Mouse (Mus musculus) liver, embryonic 13.5 days (tissue): ENCODE data around the gene Vps33b. TPM values are rescaled to one million over a fixed set of nuclear protein-coding genes. Genes with fewer than 3 reads are reported as not detected.

Experiments used
- ATAC-seq: fragments of 200-750 bp; cut with Nextera tagmentation; 2 replicates; pipeline ENCODE4 v1.8.0; 2017; ENCODE audit warnings: low read depth, mild to moderate bottlenecking, moderate number of reproducible peaks, moderate library complexity
- DNase-seq: peaks from one replicate; pipeline ENCODE4 v3.0.0; 2022
- H3K27ac ChIP-seq: fragments of 300-500 bp; sonication (generic); 2 replicates; pipeline ENCODE4 v1.5.1; 2015; ENCODE audit warnings: moderate library complexity, mild to moderate bottlenecking, inconsistent platforms
- H3K27me3 ChIP-seq: fragments of 300-500 bp; sonication (generic); 2 replicates; pipeline ENCODE4 v1.6.1; 2015; ENCODE audit warnings: mild to moderate bottlenecking, inconsistent platforms
- H3K36me3 ChIP-seq: fragments of 300-500 bp; sonication (generic); 2 replicates; pipeline ENCODE4 v1.6.1; 2015; ENCODE audit warnings: mild to moderate bottlenecking, inconsistent platforms
- H3K4me1 ChIP-seq: fragments of 300-500 bp; sonication (generic); replicated peaks from 2 replicates; pipeline ENCODE4 v1.6.1; 2015; ENCODE audit warnings: inconsistent platforms
- H3K4me2 ChIP-seq: fragments of 300-500 bp; sonication (generic); 2 replicates; pipeline ENCODE4 v1.6.1; 2015; ENCODE audit warnings: inconsistent platforms, mild to moderate bottlenecking, moderate library complexity
- H3K4me3 ChIP-seq: fragments of 300-500 bp; sonication (generic); replicated peaks from 2 replicates; pipeline ENCODE4 v1.5.1; 2015; ENCODE audit warnings: mild to moderate bottlenecking, inconsistent platforms
- H3K9ac ChIP-seq: fragments of 300-500 bp; sonication (generic); 2 replicates; pipeline ENCODE4 v1.6.1; 2015; ENCODE audit warnings: mild to moderate bottlenecking, inconsistent platforms
- H3K9me3 ChIP-seq: fragments of 300-500 bp; sonication (generic); replicated peaks from 2 replicates; pipeline ENCODE4 v1.6.1; 2016; ENCODE audit warnings: inconsistent platforms
- WGBS: fragments of 180-500 bp; shearing (Covaris S2); methylation state at CpG from one replicate; pipeline ENCODE4 v1.1.7; 2015; ENCODE audit not compliant: insufficient replicate concordance; 5-methylcytosine and 5-hydroxymethylcytosine counted together
- polyA plus RNA-seq: library from polyadenylated mRNA; unstranded; fragments of >200 nt; fragmentation: Nextera tagmentation; extraction: Ambion mirVana; gene quantifications from 2 replicates; pipeline ENCODE4 v1.2.1, GENCODE M21; 2015

Vps33b gene
- polyA plus RNA-seq: 4.4 and 7.9 TPM in 2 replicates

GRCm38 (mm10) chr7:80268897-80269750 lies at the start of gene Vps33b:
TSS of gene Vps33b (plus strand) at chr7:80269649.
- H3K9me3 ChIP-seq: no peaks in the 10 kb centered on the region
- peak within 1 kb of the TSS; percentile 88 for H3K4me3 ChIP-seq
- peak within 1 kb of the TSS; percentile 77 for H3K27ac ChIP-seq
- H3K27me3 ChIP-seq: no peaks in the 10 kb centered on the region
- peaks cover 47% of the 10 kb centered on the region for H3K36me3 ChIP-seq
- H3K9ac ChIP-seq: peak within 1 kb of the TSS; percentile 88
- peak; percentile 88 for DNase-seq
- WGBS: 3% methylated on average over 21 of the region's 21 CpGs
- peaks cover 46% of the 10 kb centered on the region for H3K4me1 ChIP-seq
- peak; percentile 92 for ATAC-seq
- peak within 1 kb of the TSS; percentile 96 for H3K4me2 ChIP-seq

DNA sequence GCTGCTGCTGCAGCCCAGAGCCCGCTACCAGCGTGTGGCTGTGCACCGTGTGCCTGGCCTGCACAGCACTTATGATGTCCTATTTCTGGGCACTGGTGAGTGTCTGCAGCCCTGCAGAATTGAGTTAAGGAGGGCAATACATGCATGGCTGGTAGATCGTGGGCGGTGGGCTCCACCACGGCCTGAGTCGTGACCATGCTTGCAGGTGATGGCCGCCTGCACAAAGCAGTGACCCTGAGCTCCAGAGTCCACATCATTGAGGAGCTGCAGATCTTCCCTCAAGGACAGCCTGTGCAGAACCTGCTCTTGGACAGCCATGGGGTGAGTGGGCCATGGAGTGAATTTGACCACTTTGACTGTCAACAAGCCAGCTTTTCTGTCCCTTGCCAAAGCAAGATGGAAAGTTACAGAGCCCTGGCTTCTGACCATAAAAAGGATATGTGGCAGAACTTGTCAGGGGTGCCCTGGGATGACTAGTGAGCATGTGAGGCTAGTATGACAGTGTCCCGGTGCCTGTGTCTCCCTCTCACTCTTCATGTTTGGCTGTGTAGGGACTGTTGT lies 49.1 kb upstream of the Vps33b start:
- Histone ChIP-seq H3K9me3 (no peaks in the 10 kb centered on the region), H3K27me3 (no peaks in the 10 kb centered on the region), H3K36me3 (peaks cover 100% of the 10 kb centered on the region), H3K9ac (no peak overlapping the region), H3K4me3 (no peak overlapping the region), H3K4me1 (peaks cover 7% of the 10 kb centered on the region), H3K27ac (peak overlapping the region; percentile 11), H3K4me2 (no peak overlapping the region)
- no peak for ATAC-seq
- no peak for DNase-seq
- WGBS: 94% methylated on average over 9 of the region's 9 CpGs

- no peaks in the 10 kb centered on the region for H3K4me1 ChIP-seq
- no peak overlapping the region for H3K4me2 ChIP-seq
- DNase-seq: no peak
- ATAC-seq: no peak
- no peaks in the 10 kb centered on the region for H3K9me3 ChIP-seq
- peaks cover 100% of the 10 kb centered on the region for H3K36me3 ChIP-seq
- no peak overlapping the region for H3K4me3 ChIP-seq
- H3K27ac ChIP-seq: no peak overlapping the region
- whole genome bisulfite sequencing: 88% methylated on average over 4 of the region's 4 CpGs
- no peaks in the 10 kb centered on the region for H3K27me3 ChIP-seq
- no peak overlapping the region for H3K9ac ChIP-seq
Observed at GRCm38 (mm10) chr7:80221179-80221750, 48.2 kb upstream of the Vps33b start.

DNA sequence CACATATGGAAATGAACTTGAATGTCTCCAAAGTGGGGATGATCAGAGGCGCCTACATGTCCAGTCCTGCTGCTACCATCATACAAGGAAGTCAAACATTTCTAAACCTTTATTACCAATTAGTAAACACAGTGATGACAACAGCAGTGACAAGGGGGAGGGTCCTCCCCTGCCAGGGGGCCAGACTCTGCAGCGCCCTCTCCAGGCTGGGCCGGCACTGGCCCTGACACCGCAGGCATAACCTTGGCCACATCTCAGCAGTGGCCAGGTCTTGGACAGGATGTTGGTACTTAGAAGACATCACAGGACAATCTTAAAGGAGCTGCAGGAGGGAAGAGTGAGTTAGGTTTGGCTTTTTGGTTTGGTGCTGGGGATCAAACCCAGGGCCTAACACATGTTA lies 42.4 kb upstream of the Vps33b start:
- WGBS: 97% methylated on average over 4 of the region's 4 CpGs
- no peaks in the 10 kb centered on the region for H3K9me3 ChIP-seq
- H3K9ac ChIP-seq: no peak overlapping the region
- H3K27me3 ChIP-seq: no peaks in the 10 kb centered on the region
- no peak overlapping the region for H3K4me3 ChIP-seq
- H3K4me2 ChIP-seq: no peak overlapping the region
- ATAC-seq (no peak), DNase-seq (no peak)
- H3K36me3 ChIP-seq: peaks cover 67% of the 10 kb centered on the region
- H3K27ac ChIP-seq: peak overlapping the region; percentile 58; the same call in 1 of the 2 replicates
- peaks cover 34% of the 10 kb centered on the region for H3K4me1 ChIP-seq

- ATAC-seq: no peak
- peaks cover 36% of the 10 kb centered on the region for H3K36me3 ChIP-seq
- no peaks in the 10 kb centered on the region for H3K27me3 ChIP-seq
- no peaks in the 10 kb centered on the region for H3K9me3 ChIP-seq
- WGBS: 57% methylated on average over 6 of the region's 6 CpGs
- H3K4me2 ChIP-seq: peak overlapping the region; percentile 92
- H3K4me3 ChIP-seq: no peak overlapping the region
- peak overlapping the region; percentile 90; the same call in 1 of the 2 replicates for H3K9ac ChIP-seq
- H3K27ac ChIP-seq: 0 out of 2 replicates have a peak overlapping the region, but pooled peaks have one; percentile 11
- peaks cover 54% of the 10 kb centered on the region for H3K4me1 ChIP-seq
- no peak for DNase-seq
Observed at GRCm38 (mm10) chr7:80230196-80230595, 39.3 kb upstream of the Vps33b start.

DNA sequence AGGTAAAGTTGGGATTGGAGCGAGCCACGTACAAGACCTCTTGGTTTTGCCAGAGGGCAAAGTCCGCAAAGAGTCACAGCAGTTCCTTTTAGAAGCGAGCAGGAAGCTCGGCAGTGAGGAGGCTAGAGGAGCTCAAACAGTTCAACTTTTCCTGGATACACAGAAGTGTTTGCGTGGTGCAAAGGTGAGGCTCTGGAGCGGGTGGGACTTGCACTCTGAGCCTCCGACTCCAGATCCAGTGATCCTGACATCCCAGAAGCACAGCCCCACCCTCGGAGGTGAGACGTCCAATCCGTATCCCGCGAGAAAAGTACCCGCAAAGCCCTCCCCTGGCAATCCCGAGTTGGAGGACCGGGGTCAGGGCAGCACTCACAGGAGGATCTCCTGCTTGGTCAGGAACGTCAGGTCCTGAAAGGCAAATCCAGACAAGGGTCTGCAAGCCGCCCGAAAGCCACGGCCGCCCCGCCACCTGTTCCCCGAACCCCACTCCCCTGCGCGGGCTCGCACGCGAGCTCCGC lies 37.4 kb upstream of the Vps33b start:
- ATAC-seq (peak; percentile 33), DNase-seq (no peak)
- 1% methylated on average over 29 of the region's 29 CpGs for WGBS

GRCm38 (mm10) chr7:80232489-80233029 lies 36.9 kb upstream of the Vps33b start, which contains the start of the genes Cib1 and Gdpgp1:
TSS of gene Cib1 (minus strand) at chr7:80232813.
TSS of gene Gdpgp1 (plus strand) at chr7:80232865.
- 1% methylated on average over 56 of the region's 56 CpGs for WGBS
- H3K4me3 ChIP-seq: peak within 1 kb of the TSS; percentile 77
- ATAC-seq (peak; percentile 99), DNase-seq (peak; percentile 98)
- peaks cover 58% of the 10 kb centered on the region for H3K4me1 ChIP-seq
- H3K9me3 ChIP-seq: no peaks in the 10 kb centered on the region
- H3K27me3 ChIP-seq: no peaks in the 10 kb centered on the region
- H3K9ac ChIP-seq: peak within 1 kb of the TSS; percentile 90
- peaks cover 13% of the 10 kb centered on the region for H3K36me3 ChIP-seq
- H3K27ac ChIP-seq: peak within 1 kb of the TSS; percentile 93
- peak within 1 kb of the TSS; percentile 96 for H3K4me2 ChIP-seq

More for the DNA sequence above, 37.4 kb upstream of the Vps33b start:
- H3K27ac ChIP-seq: peak overlapping the region; percentile 93
- peaks cover 18% of the 10 kb centered on the region for H3K36me3 ChIP-seq
- no peaks in the 10 kb centered on the region for H3K27me3 ChIP-seq
- H3K4me1 ChIP-seq: peaks cover 58% of the 10 kb centered on the region
- no peaks in the 10 kb centered on the region for H3K9me3 ChIP-seq
- H3K4me2 ChIP-seq: peak overlapping the region; percentile 92
- H3K9ac ChIP-seq: peak overlapping the region; percentile 90
- peak overlapping the region; percentile 77 for H3K4me3 ChIP-seq

- WGBS: 38% methylated on average over 9 of the region's 9 CpGs
- ATAC-seq: no peak
- DNase-seq: no peak
- H3K4me1 ChIP-seq: peaks cover 53% of the 10 kb centered on the region
- H3K27me3 ChIP-seq: no peaks in the 10 kb centered on the region
- peak overlapping the region; percentile 79 for H3K9ac ChIP-seq
- H3K27ac ChIP-seq: peak overlapping the region; percentile 58
- H3K4me3 ChIP-seq: peak overlapping the region; percentile 77
- no peaks in the 10 kb centered on the region for H3K9me3 ChIP-seq
- peak overlapping the region; percentile 96 for H3K4me2 ChIP-seq
- H3K36me3 ChIP-seq: peaks cover 13% of the 10 kb centered on the region
Observed at GRCm38 (mm10) chr7:80233799-80234198, 35.6 kb upstream of the Vps33b start.

DNA sequence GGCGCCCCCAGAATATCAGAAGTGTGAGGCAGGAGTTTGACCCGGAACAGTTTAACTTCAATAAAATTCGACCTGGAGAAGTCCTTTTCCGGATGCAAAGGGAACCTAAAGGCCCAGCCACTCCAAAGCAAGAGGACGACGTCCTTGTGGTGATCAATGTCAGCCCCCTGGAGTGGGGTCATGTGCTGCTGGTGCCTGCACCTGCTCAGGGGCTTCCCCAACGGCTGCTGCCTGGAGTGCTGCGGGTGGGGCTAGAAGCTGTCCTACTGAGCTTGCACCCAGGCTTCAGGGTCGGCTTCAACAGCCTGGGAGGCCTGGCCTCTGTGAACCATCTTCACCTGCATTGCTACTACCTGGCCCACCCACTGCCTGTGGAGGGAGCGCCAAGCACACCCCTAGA lies 30.9 kb upstream of the Vps33b start:
- Histone ChIP-seq H3K4me3 (no peak overlapping the region), H3K27me3 (no peaks in the 10 kb centered on the region), H3K9me3 (no peaks in the 10 kb centered on the region), H3K4me1 (peaks cover 19% of the 10 kb centered on the region), H3K27ac (no peak overlapping the region), H3K4me2 (no peak overlapping the region), H3K9ac (no peak overlapping the region), H3K36me3 (peaks cover 36% of the 10 kb centered on the region)
- no peak for DNase-seq
- ATAC-seq: no peak
- WGBS: 80% methylated on average over 10 of the region's 10 CpGs

DNA sequence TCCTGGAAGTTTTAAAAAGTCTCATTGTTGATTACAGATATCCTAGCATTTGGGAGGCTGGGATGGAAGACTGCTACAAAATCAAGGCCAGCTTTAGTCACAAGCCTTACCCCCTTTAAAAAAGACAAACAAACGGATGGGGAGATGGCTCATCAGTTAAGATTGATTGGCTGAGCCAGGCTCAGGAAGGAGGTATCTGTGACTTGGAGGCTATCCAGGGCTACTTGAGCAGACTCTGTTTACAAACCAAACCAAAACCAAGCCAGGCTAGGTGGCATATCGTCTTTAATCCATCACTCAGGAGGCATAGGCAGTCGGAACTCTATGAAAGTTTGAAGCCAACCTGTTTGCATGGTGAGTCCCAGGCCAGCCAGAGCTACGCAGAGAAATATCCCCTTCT lies 27.8 kb upstream of the Vps33b start:
- ATAC-seq: no peak
- Histone ChIP-seq H3K9ac (no peak overlapping the region), H3K36me3 (peaks cover 36% of the 10 kb centered on the region), H3K9me3 (no peaks in the 10 kb centered on the region), H3K27me3 (no peaks in the 10 kb centered on the region), H3K4me1 (peaks cover 9% of the 10 kb centered on the region), H3K27ac (no peak overlapping the region), H3K4me2 (no peak overlapping the region), H3K4me3 (no peak overlapping the region)
- 78% methylated on average over 4 of the region's 4 CpGs for WGBS
- DNase-seq: no peak

GRCm38 (mm10) chr7:80244851-80245250 lies 24.6 kb upstream of the Vps33b start:
- Histone ChIP-seq H3K9ac (no peak overlapping the region), H3K9me3 (no peaks in the 10 kb centered on the region), H3K27ac (no peak overlapping the region), H3K4me3 (no peak overlapping the region), H3K27me3 (peaks cover 3% of the 10 kb centered on the region; the same call in 1 of the 2 replicates), H3K4me1 (peaks cover 15% of the 10 kb centered on the region), H3K4me2 (no peak overlapping the region), H3K36me3 (peaks cover 14% of the 10 kb centered on the region)
- WGBS: 87% methylated on average over 4 of the region's 4 CpGs
- no peak for ATAC-seq
- DNase-seq: no peak
